Mouse (Mus musculus): Measurements from ENCODE around the gene Tmem72. TPM values are rescaled to one million over a fixed set of nuclear protein-coding genes. Genes with fewer than 3 reads are reported as not detected.

The Tmem72 gene
- polyA plus RNA-seq, 1 experiment from 2014 or later, result 0.09 TPM

GRCm38 (mm10) chr6:116671031-116671430 lies 45.7 kb downstream of the Tmem72 start:
- Histone ChIP-seq H3K4me3 (ENCODE audit: control insufficient read depth in 1 of 2, insufficient read depth in 1 of 2, low read depth in 1 of 2, low read length in 2 of 2) (no peak overlapping the region), H3K9me3 (ENCODE audit: control insufficient read depth, low read length) (no peaks in the 10 kb centered on the region), H3K4me2 (ENCODE audit: low read length) (no peak overlapping the region), H3K9ac (ENCODE audit: low read length) (no peak overlapping the region), H3K4me1 (ENCODE audit: control insufficient read depth in 2 of 2, insufficient read depth in 2 of 2, low read length in 2 of 2) (peaks cover 28 to 31% of the 10 kb centered on the region in 2 experiments), H3K36me3 (ENCODE audit: control insufficient read depth, insufficient read depth, low read length) (no peaks in the 10 kb centered on the region), H3K27me3 (ENCODE audit: control insufficient read depth, insufficient read depth, low read length) (no peaks in the 10 kb centered on the region), H3K27ac (replicated peaks in 1 of 2; ENCODE audit: control insufficient read depth in 1 of 2, insufficient read depth in 1 of 2, low read depth in 2 of 2, low read length in 2 of 2) (0 out of 4 replicates have a peak overlapping the region, but pooled peaks of 1 of the 2 experiments have one; percentile 2)
- ATAC-seq (ENCODE audit: insufficient number of reproducible peaks, insufficient read depth, low FRiP score, low read depth), result no peak
- WGBS, result 18% methylated on average over 4 of the region's 5 CpGs

- H3K9ac ChIP-seq (ENCODE audit: low read length), result peak overlapping the region; percentile 34; the same call in 1 of the 2 replicates
Observed at GRCm38 (mm10) chr6:116670144-116670543, 46.6 kb downstream of the Tmem72 start.

GRCm38 (mm10) chr6:116668682-116669470 lies 47.8 kb downstream of the Tmem72 start:
- Histone ChIP-seq H3K9me3 (ENCODE audit: control insufficient read depth, low read length) (no peaks in the 10 kb centered on the region), H3K4me2 (ENCODE audit: low read length) (no peak overlapping the region), H3K4me3 (ENCODE audit: control insufficient read depth in 1 of 2, insufficient read depth in 1 of 2, low read depth in 1 of 2, low read length in 2 of 2) (no peak overlapping the region), H3K27me3 (ENCODE audit: control insufficient read depth, insufficient read depth, low read length) (no peaks in the 10 kb centered on the region), H3K4me1 (ENCODE audit: control insufficient read depth in 2 of 2, insufficient read depth in 2 of 2, low read length in 2 of 2) (peaks cover 29 to 34% of the 10 kb centered on the region in 2 experiments), H3K9ac (ENCODE audit: low read length) (no peak overlapping the region), H3K36me3 (ENCODE audit: control insufficient read depth, insufficient read depth, low read length) (no peaks in the 10 kb centered on the region), H3K27ac (replicated peaks in 1 of 2; ENCODE audit: control insufficient read depth in 1 of 2, insufficient read depth in 1 of 2, low read depth in 2 of 2, low read length in 2 of 2) (no peak overlapping the region)
- WGBS, result 50% methylated on average over 11 of the region's 11 CpGs
- ATAC-seq (ENCODE audit: insufficient number of reproducible peaks, insufficient read depth, low FRiP score, low read depth), result no peak

More at GRCm38 (mm10) chr6:116670144-116670543, 46.6 kb downstream of the Tmem72 start:
- no peak overlapping the region for H3K27ac ChIP-seq (replicated peaks in 1 of 2; ENCODE audit: control insufficient read depth in 1 of 2, insufficient read depth in 1 of 2, low read depth in 2 of 2, low read length in 2 of 2)
- H3K4me1 ChIP-seq (ENCODE audit: control insufficient read depth in 2 of 2, insufficient read depth in 2 of 2, low read length in 2 of 2), result peaks cover 31% of the 10 kb centered on the region in 2 experiments
- no peaks in the 10 kb centered on the region for H3K27me3 ChIP-seq (ENCODE audit: control insufficient read depth, insufficient read depth, low read length)
- H3K36me3 ChIP-seq (ENCODE audit: control insufficient read depth, insufficient read depth, low read length), result no peaks in the 10 kb centered on the region
- 62% methylated on average over 6 of the region's 6 CpGs for WGBS
- no peaks in the 10 kb centered on the region for H3K9me3 ChIP-seq (ENCODE audit: control insufficient read depth, low read length)
- ATAC-seq (ENCODE audit: insufficient number of reproducible peaks, insufficient read depth, low FRiP score, low read depth), result no peak
- no peak overlapping the region for H3K4me3 ChIP-seq (ENCODE audit: control insufficient read depth in 1 of 2, insufficient read depth in 1 of 2, low read depth in 1 of 2, low read length in 2 of 2)
- H3K4me2 ChIP-seq (ENCODE audit: low read length), result no peak overlapping the region

GRCm38 (mm10) chr6:116667382-116667781 lies 49.3 kb downstream of the Tmem72 start:
- H3K36me3 ChIP-seq (ENCODE audit: control insufficient read depth, insufficient read depth, low read length), result no peaks in the 10 kb centered on the region
- H3K27me3 ChIP-seq (ENCODE audit: control insufficient read depth, insufficient read depth, low read length), result no peaks in the 10 kb centered on the region
- WGBS, result 77% methylated on average over 3 of the region's 3 CpGs
- H3K4me1 ChIP-seq (ENCODE audit: control insufficient read depth in 2 of 2, insufficient read depth in 2 of 2, low read length in 2 of 2), result peaks cover 21 to 29% of the 10 kb centered on the region in 2 experiments
- ATAC-seq (ENCODE audit: insufficient number of reproducible peaks, insufficient read depth, low FRiP score, low read depth), result no peak
- H3K4me3 ChIP-seq (ENCODE audit: control insufficient read depth in 1 of 2, insufficient read depth in 1 of 2, low read depth in 1 of 2, low read length in 2 of 2), result no peak overlapping the region
- H3K27ac ChIP-seq (replicated peaks in 1 of 2; ENCODE audit: control insufficient read depth in 1 of 2, insufficient read depth in 1 of 2, low read depth in 2 of 2, low read length in 2 of 2), result no peak overlapping the region
- no peak overlapping the region for H3K4me2 ChIP-seq (ENCODE audit: low read length)
- no peaks in the 10 kb centered on the region for H3K9me3 ChIP-seq (ENCODE audit: control insufficient read depth, low read length)
- no peak overlapping the region for H3K9ac ChIP-seq (ENCODE audit: low read length)

- no peak overlapping the region for H3K4me3 ChIP-seq (ENCODE audit: control insufficient read depth in 1 of 2, insufficient read depth in 1 of 2, low read depth in 1 of 2, low read length in 2 of 2)
- ATAC-seq (ENCODE audit: insufficient number of reproducible peaks, insufficient read depth, low FRiP score, low read depth), result no peak
- no peaks in the 10 kb centered on the region for H3K9me3 ChIP-seq (ENCODE audit: control insufficient read depth, low read length)
- H3K27ac ChIP-seq (replicated peaks in 1 of 2; ENCODE audit: control insufficient read depth in 1 of 2, insufficient read depth in 1 of 2, low read depth in 2 of 2, low read length in 2 of 2), result no peak overlapping the region
- H3K4me2 ChIP-seq (ENCODE audit: low read length), result no peak overlapping the region
- no peaks in the 10 kb centered on the region for H3K27me3 ChIP-seq (ENCODE audit: control insufficient read depth, insufficient read depth, low read length)
- WGBS, result 75% methylated on average over 3 of the region's 3 CpGs
- peaks cover 21 to 27% of the 10 kb centered on the region in 2 experiments for H3K4me1 ChIP-seq (ENCODE audit: control insufficient read depth in 2 of 2, insufficient read depth in 2 of 2, low read length in 2 of 2)
- H3K9ac ChIP-seq (ENCODE audit: low read length), result no peak overlapping the region
- no peaks in the 10 kb centered on the region for H3K36me3 ChIP-seq (ENCODE audit: control insufficient read depth, insufficient read depth, low read length)
Observed at GRCm38 (mm10) chr6:116666892-116667291, 49.8 kb downstream of the Tmem72 start.

- Histone ChIP-seq H3K4me1 (ENCODE audit: control insufficient read depth in 2 of 2, insufficient read depth in 2 of 2, low read length in 2 of 2) (peaks cover 14 to 25% of the 10 kb centered on the region in 2 experiments), H3K36me3 (ENCODE audit: control insufficient read depth, insufficient read depth, low read length) (no peaks in the 10 kb centered on the region), H3K4me3 (ENCODE audit: control insufficient read depth in 1 of 2, insufficient read depth in 1 of 2, low read depth in 1 of 2, low read length in 2 of 2) (no peak overlapping the region), H3K27me3 (ENCODE audit: control insufficient read depth, insufficient read depth, low read length) (no peaks in the 10 kb centered on the region), H3K27ac (replicated peaks in 1 of 2; ENCODE audit: control insufficient read depth in 1 of 2, insufficient read depth in 1 of 2, low read depth in 2 of 2, low read length in 2 of 2) (no peak overlapping the region), H3K4me2 (ENCODE audit: low read length) (no peak overlapping the region), H3K9ac (ENCODE audit: low read length) (no peak overlapping the region), H3K9me3 (ENCODE audit: control insufficient read depth, low read length) (no peaks in the 10 kb centered on the region)
- ATAC-seq (ENCODE audit: insufficient number of reproducible peaks, insufficient read depth, low FRiP score, low read depth), result no peak
- 83% methylated on average over 12 of the region's 12 CpGs for WGBS
Observed at GRCm38 (mm10) chr6:116666085-116666750, 50.5 kb downstream of the Tmem72 start.

GRCm38 (mm10) chr6:116664830-116665229 lies 51.9 kb downstream of the Tmem72 start:
- Histone ChIP-seq H3K9ac (ENCODE audit: low read length) (no peak overlapping the region), H3K9me3 (ENCODE audit: control insufficient read depth, low read length) (no peaks in the 10 kb centered on the region), H3K4me3 (ENCODE audit: control insufficient read depth in 1 of 2, insufficient read depth in 1 of 2, low read depth in 1 of 2, low read length in 2 of 2) (no peak overlapping the region), H3K36me3 (ENCODE audit: control insufficient read depth, insufficient read depth, low read length) (no peaks in the 10 kb centered on the region), H3K4me2 (ENCODE audit: low read length) (no peak overlapping the region), H3K4me1 (ENCODE audit: control insufficient read depth in 2 of 2, insufficient read depth in 2 of 2, low read length in 2 of 2) (peaks cover under 1 to 12% of the 10 kb centered on the region in 2 experiments; a peak in 2 of 4 replicates), H3K27ac (replicated peaks in 1 of 2; ENCODE audit: control insufficient read depth in 1 of 2, insufficient read depth in 1 of 2, low read depth in 2 of 2, low read length in 2 of 2) (no peak overlapping the region; a peak in 1 of 4 replicates), H3K27me3 (ENCODE audit: control insufficient read depth, insufficient read depth, low read length) (no peaks in the 10 kb centered on the region)
- 70% methylated on average over 3 of the region's 3 CpGs for WGBS
- ATAC-seq (ENCODE audit: insufficient number of reproducible peaks, insufficient read depth, low FRiP score, low read depth), result no peak

Data from heart, embryonic 14.5 days (tissue).